Mouse (Mus musculus) macrophage (primary cell): Measurements from ENCODE around the gene Nfx1. TPM values are rescaled to one million over a fixed set of nuclear protein-coding genes. Genes with fewer than 3 reads are reported as not detected.
"Not testable (repeated sequence)": the region's sequence is repeated elsewhere in the genome, so short reads cannot be mapped to it uniquely, and the experiment has no call there.

Experiments used
- H3K27ac ChIP-seq: fragments of 350-480 bp; formaldehyde crosslinking; 2 replicates; pipeline ENCODE4 v1.9.0; 2021
- H3K36me3 ChIP-seq: fragments of 350-480 bp; formaldehyde crosslinking; 2 replicates; pipeline ENCODE4 v1.9.0; 2021; ENCODE audit errors: inconsistent target
- H3K4me3 ChIP-seq: fragments of 350-480 bp; formaldehyde crosslinking; 2 replicates; pipeline ENCODE4 v1.9.0; 2021; ENCODE audit errors: inconsistent target
- H3K79me2 ChIP-seq: fragments of 350-480 bp; formaldehyde crosslinking; 2 replicates; pipeline ENCODE4 v1.9.0; 2021; ENCODE audit errors: inconsistent target
- WGBS: methylation state at CpG from one replicate; pipeline ENCODE4 v1.1.7; 2026; ENCODE audit warnings: inconsistent platforms; ENCODE audit not compliant: missing documents; 5-methylcytosine and 5-hydroxymethylcytosine counted together
- polyA plus RNA-seq: library from polyadenylated mRNA; stranded (reverse); fragments of 250-400 nt; gene quantifications from 3 replicates; pipeline ENCODE4 v1.2.4, GENCODE M21; 2018; ENCODE audit warnings: inconsistent platforms
- total RNA-seq, 78 experiments: library from RNA; depleted of rRNA; stranded (reverse); fragments of 250-400 nt; gene quantifications; 1 replicate in 9 of 78; 2 replicates in 24 of 78; 3 replicates in 43 of 78; 4 replicates in 2 of 78; pipeline ENCODE4 v1.2.4; 2018; ENCODE audit warnings: inconsistent platforms in 56 of 78

Gene Nfx1
- 100 to 1,000 TPM in 24 of 26 experiments, 10 to 100 TPM in 2; 80.6 to 316 (median 219) TPM for total RNA-seq (2018; cell fraction: chromatin; rRNA removed)
- total RNA-seq (2018; cell fraction: cytosol; rRNA removed), result 10 to 100 TPM; 11.6 to 34.9 (median 24.6) TPM
- 100 to 1,000 TPM in 16 of 26 experiments, 10 to 100 TPM in 10; 59.9 to 193 (median 116) TPM for total RNA-seq (2018; cell fraction: nucleus; rRNA removed)
- polyA plus RNA-seq, result 29.4 to 34.2 TPM (median 32.2 TPM) in 3 replicates

- Histone ChIP-seq H3K79me2 (peaks cover 48% of the 10 kb centered on the region), H3K4me3 (peak within 1 kb of the TSS; percentile 66), H3K27ac (peak within 1 kb of the TSS; percentile 58), H3K36me3 (peaks cover 4% of the 10 kb centered on the region; the same call in 1 of the 2 replicates)
- WGBS, result 0% methylated on average over 46 of the region's 85 CpGs
Measured at GRCm38 (mm10) chr4:40970842-40971701, at the start of gene Nfx1. Nfx1 (plus strand) TSS chr4:40970906.

- no peak overlapping the region for H3K27ac ChIP-seq
- no peaks in the 10 kb centered on the region for H3K79me2 ChIP-seq
- H3K4me3 ChIP-seq, result no peak overlapping the region
- H3K36me3 ChIP-seq, result no peaks in the 10 kb centered on the region
- 93% methylated on average over 3 of the region's 3 CpGs for WGBS
Measured at GRCm38 (mm10) chr4:40921288-40921687, 49.4 kb upstream of the Nfx1 start.

GRCm38 (mm10) chr4:40923087-40923651 lies 47.5 kb upstream of the Nfx1 start:
- Histone ChIP-seq H3K4me3 (no peak overlapping the region), H3K79me2 (no peaks in the 10 kb centered on the region), H3K27ac (no peak overlapping the region), H3K36me3 (no peaks in the 10 kb centered on the region)
- 92% methylated on average over 6 of the region's 6 CpGs for WGBS

- Histone ChIP-seq H3K79me2 (no peaks in the 10 kb centered on the region), H3K27ac (no peak overlapping the region), H3K4me3 (no peak overlapping the region), H3K36me3 (no peaks in the 10 kb centered on the region)
- WGBS, result 80% methylated on average over 3 of the region's 3 CpGs
Measured at GRCm38 (mm10) chr4:40925568-40925967, 45.1 kb upstream of the Nfx1 start.

GRCm38 (mm10) chr4:40929046-40929445 lies 41.7 kb upstream of the Nfx1 start:
- H3K27ac ChIP-seq, result no peak overlapping the region
- 94% methylated on average over 7 of the region's 7 CpGs for WGBS
- no peaks in the 10 kb centered on the region for H3K36me3 ChIP-seq
- no peak overlapping the region for H3K4me3 ChIP-seq
- no peaks in the 10 kb centered on the region for H3K79me2 ChIP-seq

- Histone ChIP-seq H3K79me2 (no peaks in the 10 kb centered on the region), H3K27ac (no peak overlapping the region), H3K4me3 (no peak overlapping the region), H3K36me3 (peaks cover 34% of the 10 kb centered on the region)
- WGBS, result 92% methylated on average over 5 of the region's 5 CpGs
Measured at GRCm38 (mm10) chr4:40933694-40934093, 37.0 kb upstream of the Nfx1 start.

GRCm38 (mm10) chr4:40934369-40934768 lies 36.3 kb upstream of the Nfx1 start:
- peaks cover 41% of the 10 kb centered on the region for H3K36me3 ChIP-seq
- not testable (repeated sequence) for H3K27ac ChIP-seq, H3K79me2 ChIP-seq, H3K4me3 ChIP-seq
- WGBS, result 94% methylated on average over 3 of the region's 3 CpGs

- H3K27ac ChIP-seq, result no peak overlapping the region
- H3K36me3 ChIP-seq, result peaks cover 60% of the 10 kb centered on the region
- H3K4me3 ChIP-seq, result no peak overlapping the region
- WGBS, result 83% methylated on average over 9 of the region's 9 CpGs
- H3K79me2 ChIP-seq, result no peaks in the 10 kb centered on the region; the same call in 1 of the 2 replicates
Measured at GRCm38 (mm10) chr4:40936175-40936839, 34.4 kb upstream of the Nfx1 start.

GRCm38 (mm10) chr4:40938793-40939192 lies 31.9 kb upstream of the Nfx1 start:
- H3K36me3 ChIP-seq, result peaks cover 80% of the 10 kb centered on the region
- H3K27ac ChIP-seq, result no peak overlapping the region
- 99% methylated on average over 5 of the region's 5 CpGs for WGBS
- no peak overlapping the region for H3K4me3 ChIP-seq
- peaks cover 22% of the 10 kb centered on the region; the same call in 1 of the 2 replicates for H3K79me2 ChIP-seq

GRCm38 (mm10) chr4:40943651-40944050 lies 27.1 kb upstream of the Nfx1 start:
- Histone ChIP-seq H3K79me2 (peaks cover 63% of the 10 kb centered on the region), H3K4me3 (no peak overlapping the region), H3K36me3 (peaks cover 69% of the 10 kb centered on the region), H3K27ac (no peak overlapping the region)
- WGBS, result 100% methylated on average over 5 of the region's 5 CpGs

- 86% methylated on average over 7 of the region's 7 CpGs for WGBS
- Histone ChIP-seq H3K4me3 (peak overlapping the region; percentile 87), H3K27ac (peak overlapping the region; percentile 68; the same call in 1 of the 2 replicates), H3K36me3 (peaks cover 54% of the 10 kb centered on the region), H3K79me2 (peaks cover 87% of the 10 kb centered on the region)
Measured at GRCm38 (mm10) chr4:40946516-40947121, 24.1 kb upstream of the Nfx1 start.

GRCm38 (mm10) chr4:40947565-40948159 lies 23.0 kb upstream of the Nfx1 start:
- peak overlapping the region; percentile 87 for H3K4me3 ChIP-seq
- WGBS, result under 1% methylated on average over 39 of the region's 40 CpGs
- H3K79me2 ChIP-seq, result peaks cover 76% of the 10 kb centered on the region
- peaks cover 53% of the 10 kb centered on the region for H3K36me3 ChIP-seq
- peak overlapping the region; percentile 68 for H3K27ac ChIP-seq

GRCm38 (mm10) chr4:40948160-40948708 lies 22.5 kb upstream of the Nfx1 start, which contains the start of the genes Bag1 and Chmp5:
Bag1 (minus strand) TSS chr4:40948294.
Chmp5 (plus strand) TSS chr4:40948407.
- H3K4me3 ChIP-seq, result peak within 1 kb of the TSS; percentile 100
- H3K36me3 ChIP-seq, result peaks cover 53% of the 10 kb centered on the region
- WGBS, result under 1% methylated on average over 46 of the region's 50 CpGs
- H3K27ac ChIP-seq, result peak within 1 kb of the TSS; percentile 81
- H3K79me2 ChIP-seq, result peaks cover 71% of the 10 kb centered on the region
